Mouse (Mus musculus) hindbrain, postnatal 0 days (tissue): ENCODE data around the gene Ccdc141. TPM values are rescaled to one million over a fixed set of nuclear protein-coding genes. Genes with fewer than 3 reads are reported as not detected.

ENCODE experiments used
- ATAC-seq: fragments of 200-750 bp; cut with Nextera tagmentation; 2 replicates; pipeline ENCODE4 v1.8.0; 2017; ENCODE audit warnings: mild to moderate bottlenecking, moderate TSS enrichment, moderate library complexity
- DNase-seq: peaks from one replicate; pipeline ENCODE4 v3.0.0-alpha.2; 2015; ENCODE audit warnings: low spot score
- H3K27ac ChIP-seq: fragments of 300-500 bp; sonication (generic); 2 replicates; pipeline ENCODE4 v1.5.1; 2014; ENCODE audit warnings: mild to moderate bottlenecking
- H3K27me3 ChIP-seq: fragments of 300-500 bp; sonication (generic); 2 replicates; pipeline ENCODE4 v1.6.1; 2014; ENCODE audit warnings: low read length, mixed read lengths; ENCODE audit not compliant: insufficient read depth
- H3K36me3 ChIP-seq: fragments of 300-500 bp; sonication (generic); 2 replicates; pipeline ENCODE4 v1.6.1; 2014; ENCODE audit warnings: low read length, mixed read lengths; ENCODE audit not compliant: insufficient read depth
- H3K4me1 ChIP-seq: fragments of 300-500 bp; sonication (generic); 2 replicates; pipeline ENCODE4 v1.6.1; 2014; ENCODE audit warnings: antibody characterized with exemption, low read length, mixed read lengths; ENCODE audit not compliant: insufficient read depth
- H3K4me2 ChIP-seq: fragments of 300-500 bp; sonication (generic); 2 replicates; pipeline ENCODE4 v1.6.1; 2014; ENCODE audit warnings: low read depth, mild to moderate bottlenecking, low read length, moderate library complexity, mixed read lengths
- H3K4me3 ChIP-seq: fragments of 300-500 bp; sonication (generic); 2 replicates; pipeline ENCODE4 v1.5.1; 2014; ENCODE audit warnings: low read length
- H3K9ac ChIP-seq: fragments of 300-500 bp; sonication (generic); replicated peaks from 2 replicates; pipeline ENCODE4 v1.6.1; 2014; ENCODE audit warnings: mild to moderate bottlenecking, low read length, moderate library complexity, mixed read lengths
- H3K9me3 ChIP-seq: fragments of 300-500 bp; sonication (generic); 2 replicates; pipeline ENCODE4 v1.6.1; 2016; ENCODE audit warnings: low read length, mixed read lengths
- CTCF ChIP-seq: IDR thresholded peaks from 2 replicates; pipeline ENCODE4 v1.5.1; 2016; ENCODE audit warnings: antibody characterized with exemption, control low read depth, low read depth
- WGBS: fragments of 180-500 bp; shearing (Covaris S2); extraction: QIAGEN DNeasy Blood & Tissue Kit; methylation state at CpG from one replicate; pipeline ENCODE4 v1.1.7; 2014; 5-methylcytosine and 5-hydroxymethylcytosine counted together
- polyA plus RNA-seq: library from polyadenylated mRNA; unstranded; fragments of >200 nt; fragmentation: Nextera tagmentation; extraction: Ambion mirVana; gene quantifications from 2 replicates; pipeline ENCODE4 v1.2.1, GENCODE M21; 2015
- total RNA-seq: library from RNA; depleted of rRNA; stranded (reverse); fragments of >200 nt; gene quantifications from 2 replicates; pipeline ENCODE4 v1.2.3, GENCODE M21; 2014

Gene Ccdc141
- total and polyA plus RNA-seq, 2 experiments from 2014 or later = 10.1 to 20.0 TPM

GRCm38 (mm10) chr2:77175411-77175810, 5.0 kb upstream of the Ccdc141 start:
- 57% methylated on average over 7 of the region's 7 CpGs for WGBS
- no peak overlapping the region; the same call in 1 of the 2 replicates for H3K27ac ChIP-seq
- no peaks in the 10 kb centered on the region for H3K9me3 ChIP-seq

GRCm38 (mm10) chr2:77174313-77174712, 3.9 kb upstream of the Ccdc141 start:
- DNase-seq (peak; percentile 48), ATAC-seq (no peak)
- no peak for TF ChIP-seq CTCF
- H3K4me2 ChIP-seq = no peak overlapping the region
- H3K36me3 ChIP-seq = no peaks in the 10 kb centered on the region
- no peak overlapping the region for H3K4me3 ChIP-seq
- WGBS = 37% methylated on average over 2 of the region's 2 CpGs
- no peaks in the 10 kb centered on the region for H3K27me3 ChIP-seq
- H3K9ac ChIP-seq = no peak overlapping the region
- H3K27ac ChIP-seq = no peak overlapping the region
- no peaks in the 10 kb centered on the region for H3K9me3 ChIP-seq
- H3K4me1 ChIP-seq = peaks cover 13% of the 10 kb centered on the region

More at GRCm38 (mm10) chr2:77175411-77175810, 5.0 kb upstream of the Ccdc141 start:
- ATAC-seq = no peak
- H3K9ac ChIP-seq = no peak overlapping the region
- no peaks in the 10 kb centered on the region for H3K27me3 ChIP-seq
- DNase-seq = no peak
- H3K36me3 ChIP-seq = no peaks in the 10 kb centered on the region
- H3K4me1 ChIP-seq = peaks cover 13% of the 10 kb centered on the region
- H3K4me3 ChIP-seq = no peak overlapping the region
- no peak for TF ChIP-seq CTCF
- H3K4me2 ChIP-seq = no peak overlapping the region

GRCm38 (mm10) chr2:77173821-77174220, 3.4 kb upstream of the Ccdc141 start:
- Histone ChIP-seq H3K27ac (0 out of 2 replicates have a peak overlapping the region, but pooled peaks have one; percentile 20), H3K36me3 (no peaks in the 10 kb centered on the region), H3K9me3 (no peaks in the 10 kb centered on the region), H3K4me3 (no peak overlapping the region), H3K9ac (no peak overlapping the region), H3K4me2 (no peak overlapping the region), H3K4me1 (peaks cover 13% of the 10 kb centered on the region), H3K27me3 (no peaks in the 10 kb centered on the region)
- 87% methylated on average over 6 of the region's 6 CpGs for WGBS
- TF ChIP-seq CTCF = no peak
- no peak for ATAC-seq
- DNase-seq = no peak

GRCm38 (mm10) chr2:77173366-77173765, 2.9 kb upstream of the Ccdc141 start:
- ATAC-seq = no peak
- WGBS = 50% methylated on average over 6 of the region's 6 CpGs

GRCm38 (mm10) chr2:77172241-77172671, 1.8 kb upstream of the Ccdc141 start:
- Histone ChIP-seq H3K9ac (no peak overlapping the region), H3K36me3 (no peaks in the 10 kb centered on the region), H3K4me1 (peaks cover 13% of the 10 kb centered on the region), H3K27ac (peak overlapping the region; percentile 52), H3K4me3 (no peak overlapping the region), H3K9me3 (no peaks in the 10 kb centered on the region), H3K27me3 (no peaks in the 10 kb centered on the region), H3K4me2 (no peak overlapping the region)
- ATAC-seq (peak; percentile 11; the same call in 1 of the 2 replicates), DNase-seq (peak; percentile 31)
- whole genome bisulfite sequencing = 41% methylated on average over 10 of the region's 10 CpGs
- TF ChIP-seq CTCF = no peak

More at GRCm38 (mm10) chr2:77173366-77173765, 2.9 kb upstream of the Ccdc141 start:
- no peak for TF ChIP-seq CTCF
- Histone ChIP-seq H3K36me3 (no peaks in the 10 kb centered on the region), H3K4me1 (peaks cover 13% of the 10 kb centered on the region), H3K4me2 (no peak overlapping the region), H3K9me3 (no peaks in the 10 kb centered on the region), H3K27ac (0 out of 2 replicates have a peak overlapping the region, but pooled peaks have one; percentile 20), H3K27me3 (no peaks in the 10 kb centered on the region), H3K4me3 (no peak overlapping the region), H3K9ac (no peak overlapping the region)
- peak; percentile 43 for DNase-seq

- no peak for TF ChIP-seq CTCF
- Histone ChIP-seq H3K9ac (no peak overlapping the region), H3K4me3 (no peak overlapping the region), H3K9me3 (no peaks in the 10 kb centered on the region), H3K4me2 (peak overlapping the region; percentile 26; the same call in 1 of the 2 replicates), H3K36me3 (no peaks in the 10 kb centered on the region), H3K27me3 (no peaks in the 10 kb centered on the region), H3K4me1 (peaks cover 13% of the 10 kb centered on the region), H3K27ac (peak overlapping the region; percentile 52)
- DNase-seq = no peak
- 46% methylated on average over 23 of the region's 23 CpGs for WGBS
- peak; percentile 44 for ATAC-seq
Measured at GRCm38 (mm10) chr2:77171444-77172240, 1.2 kb upstream of the Ccdc141 start.
